Mouse (Mus musculus) heart, postnatal 10 days (tissue): ENCODE data around the gene Cep95. TPM values are rescaled to one million over a fixed set of nuclear protein-coding genes. Genes with fewer than 3 reads are reported as not detected.
"Not testable (repeated sequence)": the region's sequence is repeated elsewhere in the genome, so short reads cannot be mapped to it uniquely, and the experiment has no call there.

Source experiments
- DNase-seq, 2 experiments: peaks; one replicate each; pipeline ENCODE4 v3.0.0; 2021
- intact Hi-C: fragments of 180-260 bp; cut with DNase I; formaldehyde crosslinking; loops from one replicate; pipeline ENCODE4 v1.15.1; 2025
- total RNA-seq, 2 experiments: library from RNA; stranded (reverse); gene quantifications; 2 replicates each; pipeline ENCODE4 v1.2.3; 2021

Cep95 gene
- total RNA-seq, 2 experiments from 2014 or later: 7.7 to 10.5 TPM

GRCm38 (mm10) chr11:106770195-106770974, 18.7 kb upstream of the Cep95 start:
- intact Hi-C loops: no loop called here
- DNase-seq: no peak

- no peak for DNase-seq
- intact Hi-C loops: no loop called here
Measured at GRCm38 (mm10) chr11:106773061-106773460, 16.0 kb upstream of the Cep95 start.

- intact Hi-C loops: no loop called here
- DNase-seq: no peak
Measured at GRCm38 (mm10) chr11:106776960-106777359, 12.1 kb upstream of the Cep95 start.

GRCm38 (mm10) chr11:106777395-106777794, 11.7 kb upstream of the Cep95 start:
- no peak for DNase-seq
- intact Hi-C loops: no loop called here

GRCm38 (mm10) chr11:106778132-106778531, 10.9 kb upstream of the Cep95 start:
- intact Hi-C loops: no loop called here

GRCm38 (mm10) chr11:106778589-106779387, 10.3 kb upstream of the Cep95 start:
- no peak for DNase-seq
- intact Hi-C loops: no loop called here

More at GRCm38 (mm10) chr11:106778132-106778531, 10.9 kb upstream of the Cep95 start:
- no peak for DNase-seq

GRCm38 (mm10) chr11:106779388-106780088, 9.5 kb upstream of the Cep95 start, which contains the start of gene Polg2:
TSS of gene Polg2 (minus strand) at chr11:106779537.
- intact Hi-C loops: no loop called here
- DNase-seq: peak; percentile 94

GRCm38 (mm10) chr11:106780089-106780425, 9.0 kb upstream of the Cep95 start:
- DNase-seq: no peak

GRCm38 (mm10) chr11:106780590-106781220, 8.3 kb upstream of the Cep95 start:
- intact Hi-C loops: no loop called here
- DNase-seq: no peak

More at GRCm38 (mm10) chr11:106780089-106780425, 9.0 kb upstream of the Cep95 start:
- intact Hi-C loops: no loop called here

GRCm38 (mm10) chr11:106782271-106782670, 6.8 kb upstream of the Cep95 start:
- intact Hi-C loops, DNase-seq: not testable (repeated sequence)

GRCm38 (mm10) chr11:106782841-106783764, 5.9 kb upstream of the Cep95 start:
- intact Hi-C loops: no loop called here

GRCm38 (mm10) chr11:106784476-106784875, 4.6 kb upstream of the Cep95 start:
- intact Hi-C loops: no loop called here
- no peak for DNase-seq

More at GRCm38 (mm10) chr11:106782841-106783764, 5.9 kb upstream of the Cep95 start:
- no peak for DNase-seq

- no peak for DNase-seq
- intact Hi-C loops: loop anchor here (5.0 kb wide), 2 partner anchors 132 to 197 kb away; no protein-coding TSS in a partner anchor
Measured at GRCm38 (mm10) chr11:106785043-106785442, 4.0 kb upstream of the Cep95 start.

GRCm38 (mm10) chr11:106787131-106788025, 1.7 kb upstream of the Cep95 start:
- intact Hi-C loops: loop anchor here (5.0 kb wide), 2 partner anchors 130 to 195 kb away; no protein-coding TSS in a partner anchor
- peak; percentile 94 to 95 for DNase-seq

GRCm38 (mm10) chr11:106788026-106788774, 852 bp upstream of the Cep95 start:
- peak; percentile 99 to 100 for DNase-seq
- intact Hi-C loops: loop anchor here (5.0 kb wide), 2 partner anchors 129 to 194 kb away; no protein-coding TSS in a partner anchor

- peak; percentile 32 for DNase-seq
- intact Hi-C loops: loop anchor here (5.0 kb wide), 2 partner anchors 128 to 193 kb away; no protein-coding TSS in a partner anchor
Measured at GRCm38 (mm10) chr11:106789649-106790048, 597 bp downstream of the Cep95 start.

GRCm38 (mm10) chr11:106793846-106794245, 4.8 kb downstream of the Cep95 start:
- intact Hi-C loops: no loop called here
- no peak for DNase-seq
